Mouse (Mus musculus) regulatory T cell (primary cell): Measurements from ENCODE around the gene Rasgef1b.

ENCODE experiments used
- in situ Hi-C: fragments of 300-600 bp; cut with MboI, MseI; formaldehyde crosslinking; loops from one replicate; pipeline ENCODE4 v1.15.1; 2025; ENCODE audit warnings: high pct_unique_total_duplicates

Rasgef1b gene

GRCm38 (mm10) chr5:99495354-99496156 lies 233.3 kb downstream of the Rasgef1b start:
- in situ Hi-C loops = no loop called here

- in situ Hi-C loops = no loop called here
These were observed 235.0 kb downstream of the Rasgef1b start for GRCm38 (mm10) chr5:99493861-99494260.

- in situ Hi-C loops = no loop called here
These were observed 235.8 kb downstream of the Rasgef1b start for GRCm38 (mm10) chr5:99493017-99493416.

- in situ Hi-C loops = no loop called here
These were observed 240.2 kb downstream of the Rasgef1b start for GRCm38 (mm10) chr5:99488479-99489158.

GRCm38 (mm10) chr5:99487009-99487858 lies 241.6 kb downstream of the Rasgef1b start:
- in situ Hi-C loops = no loop called here

- in situ Hi-C loops = no loop called here
These were observed 245.7 kb downstream of the Rasgef1b start for GRCm38 (mm10) chr5:99483162-99483561.

- in situ Hi-C loops = no loop called here
These were observed 246.3 kb downstream of the Rasgef1b start for GRCm38 (mm10) chr5:99482524-99482923.

- in situ Hi-C loops = no loop called here
These were observed 246.8 kb downstream of the Rasgef1b start for GRCm38 (mm10) chr5:99482016-99482415.

- in situ Hi-C loops = no loop called here
These were observed 248.5 kb downstream of the Rasgef1b start for GRCm38 (mm10) chr5:99480078-99481031.

GRCm38 (mm10) chr5:99479263-99480077 lies 249.4 kb downstream of the Rasgef1b start:
- in situ Hi-C loops = no loop called here

GRCm38 (mm10) chr5:99478716-99479115 lies 250.1 kb downstream of the Rasgef1b start:
- in situ Hi-C loops = no loop called here

- in situ Hi-C loops = no loop called here
These were observed 251.4 kb downstream of the Rasgef1b start for GRCm38 (mm10) chr5:99477420-99477815.

- in situ Hi-C loops = no loop called here
These were observed 252.0 kb downstream of the Rasgef1b start for GRCm38 (mm10) chr5:99476640-99477419.

- in situ Hi-C loops = no loop called here
These were observed 256.1 kb downstream of the Rasgef1b start for GRCm38 (mm10) chr5:99472607-99473335.

GRCm38 (mm10) chr5:99471790-99472189 lies 257.1 kb downstream of the Rasgef1b start:
- in situ Hi-C loops = no loop called here

GRCm38 (mm10) chr5:99470613-99471012 lies 258.3 kb downstream of the Rasgef1b start:
- in situ Hi-C loops = no loop called here

- in situ Hi-C loops = no loop called here
These were observed 269.9 kb downstream of the Rasgef1b start for GRCm38 (mm10) chr5:99459007-99459406.

- in situ Hi-C loops = no loop called here
These were observed 271.6 kb downstream of the Rasgef1b start for GRCm38 (mm10) chr5:99457291-99457690.

GRCm38 (mm10) chr5:99451939-99452338 lies 276.9 kb downstream of the Rasgef1b start:
- in situ Hi-C loops = no loop called here
